Mouse (Mus musculus) MEL (cell line): Measurements from ENCODE around the gene Taf6. TPM values are rescaled to one million over a fixed set of nuclear protein-coding genes. Genes with fewer than 3 reads are reported as not detected.

Source experiments
- DNase-seq: peaks from one replicate; pipeline ENCODE4 v3.0.0; 2011; ENCODE audit warnings: low read depth, low spot score
- H3K27ac ChIP-seq: 2 replicates; pipeline ENCODE4 v1.5.1; 2012; ENCODE audit warnings: low read depth, mild to moderate bottlenecking, control low read depth, low read length, moderate library complexity; ENCODE audit not compliant: control insufficient read depth
- H3K27me3 ChIP-seq, 2 experiments: fragments of 150-350 bp in 1 of 2; sonication (generic) in 1 of 2; 2 replicates each; pipeline ENCODE4 v1.6.1; 2012; ENCODE audit warnings: low read length in 2 of 2, mild to moderate bottlenecking in 2 of 2, improper control_type of control experiment in 1 of 2, moderate library complexity in 1 of 2; ENCODE audit not compliant: insufficient read depth in 2 of 2, control insufficient read depth in 1 of 2
- H3K36me3 ChIP-seq, 2 experiments: 2 replicates each; pipeline ENCODE4 v1.6.1; 2012 to 2014; ENCODE audit warnings: low read length in 2 of 2, improper control_type of control experiment in 1 of 2, inconsistent platforms in 1 of 2, mild to moderate bottlenecking in 1 of 2; ENCODE audit not compliant: insufficient read depth in 2 of 2, control insufficient read depth in 1 of 2
- H3K4me1 ChIP-seq, 2 experiments: fragments of 150-350 bp in 1 of 2; sonication (generic) in 1 of 2; 2 replicates each; pipeline ENCODE4 v1.6.1; 2012; ENCODE audit warnings: low read length in 2 of 2, improper control_type of control experiment in 1 of 2, mild to moderate bottlenecking in 1 of 2; ENCODE audit not compliant: insufficient read depth in 2 of 2, control insufficient read depth in 1 of 2
- H3K4me3 ChIP-seq, 2 experiments: fragments of 150-350 bp in 1 of 2; sonication (generic) in 1 of 2; 2 replicates each; pipeline ENCODE4 v1.5.1; 2012; ENCODE audit warnings: low read depth in 2 of 2, low read length in 2 of 2, mild to moderate bottlenecking in 2 of 2, moderate library complexity in 2 of 2, control low read depth in 1 of 2, improper control_type of control experiment in 1 of 2; ENCODE audit not compliant: control insufficient read depth in 1 of 2, insufficient read depth in 1 of 2
- H3K79me2 ChIP-seq: 2 replicates; pipeline ENCODE4 v1.6.1; 2012; ENCODE audit warnings: mild to moderate bottlenecking, low read length, moderate library complexity; ENCODE audit not compliant: control insufficient read depth, poor library complexity, insufficient read depth
- H3K9ac ChIP-seq: 2 replicates; pipeline ENCODE4 v1.6.1; 2012; ENCODE audit warnings: low read depth, mild to moderate bottlenecking, control low read depth, low read length, moderate library complexity; ENCODE audit not compliant: control insufficient read depth, poor library complexity, severe bottlenecking
- H3K9me3 ChIP-seq: fragments of 150-350 bp; sonication (generic); replicated peaks from 2 replicates; pipeline ENCODE4 v1.6.1; 2012; ENCODE audit warnings: mild to moderate bottlenecking, low read length, improper control_type of control experiment, moderate library complexity; ENCODE audit not compliant: insufficient read depth
- BHLHE40 ChIP-seq: IDR thresholded peaks from 2 replicates; pipeline ENCODE4 v1.6.1; 2012; ENCODE audit warnings: low read depth, mild to moderate bottlenecking, inconsistent platforms, low read length, improper control_type of control experiment, borderline replicate concordance
- CHD1 ChIP-seq: IDR thresholded peaks from 2 replicates; pipeline ENCODE4 v1.6.1; 2012; ENCODE audit warnings: low read depth, mild to moderate bottlenecking, inconsistent platforms, low read length, improper control_type of control experiment
- EP300 ChIP-seq, 2 experiments: IDR thresholded peaks; 2 replicates each; pipeline ENCODE4 v1.6.1; 2011; ENCODE audit warnings: improper control_type of control experiment in 2 of 2, low read length in 2 of 2, low read depth in 1 of 2, mild to moderate bottlenecking in 1 of 2
- ETS1 ChIP-seq: IDR thresholded peaks from 2 replicates; pipeline ENCODE4 v1.6.1; 2012; ENCODE audit warnings: low read depth, mild to moderate bottlenecking, inconsistent platforms, low read length, improper control_type of control experiment, moderate library complexity
- GATA1 ChIP-seq: IDR thresholded peaks from 2 replicates; pipeline ENCODE4 v1.6.1; 2011; ENCODE audit warnings: low read depth, low read length, improper control_type of control experiment
- HCFC1 ChIP-seq: IDR thresholded peaks from 2 replicates; pipeline ENCODE4 v1.6.1; 2012; ENCODE audit warnings: low read depth, mild to moderate bottlenecking, inconsistent platforms, low read length, improper control_type of control experiment, moderate library complexity
- JUND ChIP-seq: IDR thresholded peaks from 2 replicates; pipeline ENCODE4 v1.6.1; 2011; ENCODE audit warnings: low read depth, mild to moderate bottlenecking, improper control_type of control experiment, low read length
- MAX ChIP-seq: IDR thresholded peaks from 2 replicates; pipeline ENCODE4 v1.6.1; 2011; ENCODE audit warnings: low read length, improper control_type of control experiment
- MAZ ChIP-seq: IDR thresholded peaks from 2 replicates; pipeline ENCODE4 v1.6.1; 2012; ENCODE audit warnings: low read depth, mild to moderate bottlenecking, inconsistent platforms, low read length, improper control_type of control experiment
- MEF2A ChIP-seq: IDR thresholded peaks from 2 replicates; pipeline ENCODE4 v1.6.1; 2014; ENCODE audit warnings: low read depth, mild to moderate bottlenecking, inconsistent platforms, low read length, improper control_type of control experiment; ENCODE audit not compliant: poor library complexity, insufficient replicate concordance, severe bottlenecking; ENCODE audit errors: extremely low read depth
- MXI1 ChIP-seq: IDR thresholded peaks from 2 replicates; pipeline ENCODE4 v1.6.1; 2011; ENCODE audit warnings: mild to moderate bottlenecking, low read depth, low read length, improper control_type of control experiment
- POLR2A ChIP-seq, 2 experiments: IDR thresholded peaks; 2 replicates each; pipeline ENCODE4 v1.6.1; 2011 to 2012; ENCODE audit warnings: low read length in 2 of 2, mild to moderate bottlenecking in 2 of 2, control low read depth in 1 of 2, improper control_type of control experiment in 1 of 2, low read depth in 1 of 2, moderate library complexity in 1 of 2; ENCODE audit not compliant: control insufficient read depth in 1 of 2, insufficient read depth in 1 of 2, poor library complexity in 1 of 2
- RCOR1 ChIP-seq: IDR thresholded peaks from 2 replicates; pipeline ENCODE4 v1.6.1; 2012; ENCODE audit warnings: low read depth, mild to moderate bottlenecking, inconsistent platforms, low read length, improper control_type of control experiment
- TAL1 ChIP-seq: IDR thresholded peaks from 2 replicates; pipeline ENCODE4 v1.6.1; 2012; ENCODE audit warnings: mild to moderate bottlenecking, inconsistent platforms, low read length, moderate library complexity, mixed read lengths
- TBP ChIP-seq: IDR thresholded peaks from 2 replicates; pipeline ENCODE4 v1.8.0; 2011; ENCODE audit warnings: low read depth, low read length, improper control_type of control experiment
- TCF12 ChIP-seq: IDR thresholded peaks from 2 replicates; pipeline ENCODE4 v1.6.1; 2014; ENCODE audit warnings: low read depth, mild to moderate bottlenecking, inconsistent platforms, low read length, improper control_type of control experiment, moderate library complexity
- polyA plus RNA-seq, 2 experiments: library from polyadenylated mRNA; stranded (reverse) in 1 of 2; unstranded in 1 of 2; fragments of >175 nt in 1 of 2; fragments of >200 nt in 1 of 2; gene quantifications; 2 replicates each; pipeline versions ENCODE4 v1.2.1 to v1.2.4; 2012; ENCODE audit warnings: low replicate concordance in 2 of 2, low read depth in 1 of 2; ENCODE audit not compliant: insufficient read length in 2 of 2, insufficient read depth in 1 of 2, missing spikeins in 1 of 2
- total RNA-seq: library from RNA; depleted of rRNA; stranded (reverse); fragments of 300-350 nt; gene quantifications from 2 replicates; pipeline ENCODE4 v1.2.3, GENCODE M21; 2012; rRNA removed

The Taf6 gene
- total and polyA plus RNA-seq, 3 experiments, result 52.6 to 94.7 TPM; not detected in 1

- 0 out of 2 replicates have a peak, but pooled peaks have one; percentile 13 for TF ChIP-seq HCFC1
- no peak for TF ChIP-seq ETS1
Measured at GRCm38 (mm10) chr5:138137935-138138549, 49.2 kb downstream of the Taf6 start (continued).

GRCm38 (mm10) chr5:138137257-138137656 lies 50.0 kb downstream of the Taf6 start:
- H3K79me2 ChIP-seq, result no peaks in the 10 kb centered on the region
- TF ChIP-seq GATA1, result peak; percentile 68
- TF ChIP-seq RCOR1, result peak; percentile 47
- TF ChIP-seq TCF12, result peak; percentile 52
- 0 out of 2 replicates have a peak, but pooled peaks have one; percentile 10 for TF ChIP-seq ETS1
- no peak for TF ChIP-seq MXI1
- 0 out of 2 replicates have a peak, but pooled peaks have one; percentile 13 for TF ChIP-seq TBP
- TF ChIP-seq JUND, result no peak
- peak; percentile 34 to 64; a peak in 3 of 4 replicates for TF ChIP-seq EP300 (IDR thresholded peaks at IDR 0.05; ENCODE audit: low read depth in 1 of 2, low read length in 2 of 2)
- TF ChIP-seq TAL1, result peak; percentile 73
- TF ChIP-seq BHLHE40, result no peak
- H3K4me3 ChIP-seq, result no peak overlapping the region
- H3K36me3 ChIP-seq, result peaks cover 0 to 18% of the 10 kb centered on the region in 2 experiments; a peak in 2 of 4 replicates
- H3K9me3 ChIP-seq, result no peaks in the 10 kb centered on the region
- DNase-seq, result peak; percentile 76
- H3K27me3 ChIP-seq, result no peaks in the 10 kb centered on the region
- no peak overlapping the region for H3K9ac ChIP-seq
- H3K27ac ChIP-seq, result no peak overlapping the region
- H3K4me1 ChIP-seq, result peaks cover 5 to 8% of the 10 kb centered on the region in 2 experiments

- Histone ChIP-seq H3K27ac (no peak overlapping the region), H3K9ac (no peak overlapping the region), H3K79me2 (no peaks in the 10 kb centered on the region), H3K9me3 (no peaks in the 10 kb centered on the region), H3K4me3 (no peak overlapping the region), H3K4me1 (peaks cover 2 to 3% of the 10 kb centered on the region in 2 experiments; a peak in 2 of 4 replicates), H3K27me3 (no peaks in the 10 kb centered on the region), H3K36me3 (peaks cover 1 to 7% of the 10 kb centered on the region in 2 experiments)
- DNase-seq, result no peak
- TF ChIP-seq EP300 (IDR thresholded peaks at IDR 0.05; ENCODE audit: low read depth in 1 of 2, low read length in 2 of 2), result no peak
- TF ChIP-seq GATA1, result no peak
- TF ChIP-seq CHD1, result no peak
- TF ChIP-seq BHLHE40, result no peak
- TF ChIP-seq POLR2A (IDR thresholded peaks at IDR 0.05; ENCODE audit: control insufficient read depth in 1 of 2, insufficient read depth in 1 of 2, low read depth in 1 of 2, low read length in 2 of 2, poor library complexity in 1 of 2), result no peak
- no peak for TF ChIP-seq ETS1
- TF ChIP-seq MAZ, result no peak
- no peak for TF ChIP-seq MEF2A
- TF ChIP-seq MAX, result no peak
Measured at GRCm38 (mm10) chr5:138132425-138133064, 54.7 kb downstream of the Taf6 start.

Other genes starting within 250 kb of the Taf6 start
- gene Gjc3, start 224.4 kb downstream of the Taf6 start, total RNA-seq, result not detected in 2 replicates
- gene Gjc3, start 224.4 kb downstream of the Taf6 start, polyA plus RNA-seq, result not detected
- not detected in 2 replicates for gene Azgp1, start 205.9 kb downstream of the Taf6 start, total RNA-seq
- not detected for gene Azgp1, start 205.9 kb downstream of the Taf6 start, polyA plus RNA-seq
- gene Smok3a, start 166.2 kb downstream of the Taf6 start, total RNA-seq, result not detected in 2 replicates
- not detected for gene Smok3a, start 166.2 kb downstream of the Taf6 start, polyA plus RNA-seq
- not detected in 2 replicates for gene Smok3b, start 166.0 kb downstream of the Taf6 start, total RNA-seq
- gene Smok3b, start 166.0 kb downstream of the Taf6 start, polyA plus RNA-seq, result not detected
- gene Smok3c, start 134.3 kb downstream of the Taf6 start, total RNA-seq, result not detected in 2 replicates
- not detected for gene Smok3c, start 134.3 kb downstream of the Taf6 start, polyA plus RNA-seq
- 11.5 and 13.4 TPM in 2 replicates for gene Zkscan1, start 102.4 kb downstream of the Taf6 start, total RNA-seq
- gene Zkscan1, start 102.4 kb downstream of the Taf6 start, polyA plus RNA-seq, result 10 to 100 TPM; 10.6 to 51.7 TPM
- 7.6 and 9.0 TPM in 2 replicates for gene Zscan21, start 70.5 kb downstream of the Taf6 start, total RNA-seq
- 10 to 100 TPM in 1 of 2 experiments, not detected in 1; 10.5 TPM for gene Zscan21, start 70.5 kb downstream of the Taf6 start, polyA plus RNA-seq
- gene Zfp113, start 31.7 kb downstream of the Taf6 start, total RNA-seq, result 5.4 and 6.9 TPM in 2 replicates
- 1 to 10 TPM in 1 of 2 experiments, not detected in 1; 6.8 TPM for gene Zfp113, start 31.7 kb downstream of the Taf6 start, polyA plus RNA-seq
- gene Cops6, start 26.4 kb downstream of the Taf6 start, total RNA-seq, result 52.6 and 63.7 TPM in 2 replicates
- gene Cops6, start 26.4 kb downstream of the Taf6 start, polyA plus RNA-seq, result 100 to 1,000 TPM in 1 of 2 experiments, not detected in 1; 152 TPM
- gene Ap4m1, start 15.4 kb downstream of the Taf6 start, total RNA-seq, result 19.1 and 22.2 TPM in 2 replicates
- gene Ap4m1, start 15.4 kb downstream of the Taf6 start, polyA plus RNA-seq, result 10 to 100 TPM in 1 of 2 experiments, not detected in 1; 38.5 TPM
- gene Mcm7, start 15.0 kb downstream of the Taf6 start, total RNA-seq, result 202 TPM in 2 replicates
- gene Mcm7, start 15.0 kb downstream of the Taf6 start, polyA plus RNA-seq, result 100 to 1,000 TPM; 255 to 565 TPM
- gene Cnpy4, start within 50 bp of the Taf6 start, total RNA-seq, result 7.8 TPM in 2 replicates
- gene Cnpy4, start within 50 bp of the Taf6 start, polyA plus RNA-seq, result 10 to 100 TPM in 1 of 2 experiments, not detected in 1; 12.1 TPM
- 5.0 and 5.2 TPM in 2 replicates for gene Mblac1, start 6.9 kb upstream of the Taf6 start, total RNA-seq
- 1 to 10 TPM in 1 of 2 experiments, not detected in 1; 5.7 TPM for gene Mblac1, start 6.9 kb upstream of the Taf6 start, polyA plus RNA-seq
- gene Nxpe5, start 38.4 kb upstream of the Taf6 start, total RNA-seq, result not detected in 2 replicates
- gene Nxpe5, start 38.4 kb upstream of the Taf6 start, polyA plus RNA-seq, result not detected
- 45.7 and 51.5 TPM in 2 replicates for gene Lamtor4, start 68.0 kb upstream of the Taf6 start, total RNA-seq
- 10 to 100 TPM in 1 of 2 experiments, not detected in 1; 59.0 TPM for gene Lamtor4, start 68.0 kb upstream of the Taf6 start, polyA plus RNA-seq
- 27.8 and 35.6 TPM in 2 replicates for gene BC037034, start 76.6 kb upstream of the Taf6 start, total RNA-seq
- 10 to 100 TPM in 1 of 2 experiments, not detected in 1; 59.1 TPM for gene BC037034, start 76.6 kb upstream of the Taf6 start, polyA plus RNA-seq
- gene Gal3st4, start 85.4 kb upstream of the Taf6 start, total RNA-seq, result 0.15 and 0.16 TPM in 2 replicates
- gene Gal3st4, start 85.4 kb upstream of the Taf6 start, polyA plus RNA-seq, result under 1 TPM in 1 of 2 experiments, not detected in 1; 0.17 TPM
- gene Gm43720, start 92.5 kb upstream of the Taf6 start, total RNA-seq, result not detected in 2 replicates
- gene Gm43720, start 92.5 kb upstream of the Taf6 start, polyA plus RNA-seq, result not detected
- 0.04 TPM in 1 of 2 replicates, not detected in the other for gene Gpc2, start 92.6 kb upstream of the Taf6 start, total RNA-seq
- gene Gpc2, start 92.6 kb upstream of the Taf6 start, polyA plus RNA-seq, result not detected
- gene Stag3, start 92.8 kb upstream of the Taf6 start, total RNA-seq, result not detected in 2 replicates
- under 1 TPM in 1 of 2 experiments, not detected in 1; 0.07 TPM for gene Stag3, start 92.8 kb upstream of the Taf6 start, polyA plus RNA-seq
- not detected in 2 replicates for gene Pvrig, start 154.5 kb upstream of the Taf6 start, total RNA-seq
- gene Pvrig, start 154.5 kb upstream of the Taf6 start, polyA plus RNA-seq, result not detected